Mouse (Mus musculus): ENCODE results near the gene Rnasel. TPM values are rescaled to one million over a fixed set of nuclear protein-coding genes. Genes with fewer than 3 reads are reported as not detected.
A peak's percentile ranks its signal among the peaks of the same experiment; 100 is the strongest.
"Not testable (repeated sequence)": the region's sequence is repeated elsewhere in the genome, so short reads cannot be mapped to it uniquely, and the experiment has no call there.

Rnasel gene
- total RNA-seq, 2 experiments from 2014 or later = 5.9 to 9.7 TPM

- DNase-seq = no peak
These were observed 11.8 kb upstream of the Rnasel start for GRCm38 (mm10) chr1:153737101-153738085.

GRCm38 (mm10) chr1:153739437-153740015 lies 9.7 kb upstream of the Rnasel start:
- no peak for DNase-seq

GRCm38 (mm10) chr1:153740145-153740544 lies 9.1 kb upstream of the Rnasel start, which contains the start of gene Rgs16:
Rgs16 (plus strand) TSS chr1:153740349.
- peak; percentile 88 for DNase-seq

GRCm38 (mm10) chr1:153740775-153741400 lies 8.3 kb upstream of the Rnasel start:
- DNase-seq = no peak

- DNase-seq = no peak
These were observed 7.5 kb upstream of the Rnasel start for GRCm38 (mm10) chr1:153741551-153742316.

- peak; percentile 89 for DNase-seq
These were observed 6.7 kb upstream of the Rnasel start for GRCm38 (mm10) chr1:153742374-153743155.

GRCm38 (mm10) chr1:153746119-153746670 lies 3.0 kb upstream of the Rnasel start:
- no peak for DNase-seq

- peak; percentile 77 for DNase-seq
These were observed 2.5 kb upstream of the Rnasel start for GRCm38 (mm10) chr1:153746728-153747127.

- DNase-seq = no peak
These were observed 1.2 kb upstream of the Rnasel start for GRCm38 (mm10) chr1:153747861-153748530.

- DNase-seq = peak; percentile 55
These were observed 677 bp upstream of the Rnasel start for GRCm38 (mm10) chr1:153748549-153748948.

- DNase-seq = no peak
These were observed 828 bp downstream of the Rnasel start for GRCm38 (mm10) chr1:153750054-153750453.

GRCm38 (mm10) chr1:153751763-153752301 lies 2.6 kb downstream of the Rnasel start:
- no peak for DNase-seq

GRCm38 (mm10) chr1:153752521-153752920 lies 3.3 kb downstream of the Rnasel start:
- DNase-seq = no peak

GRCm38 (mm10) chr1:153753725-153754464 lies 4.7 kb downstream of the Rnasel start:
- DNase-seq = no peak

GRCm38 (mm10) chr1:153764136-153764535 lies 14.9 kb downstream of the Rnasel start:
- DNase-seq = no peak

GRCm38 (mm10) chr1:153766298-153766697 lies 17.1 kb downstream of the Rnasel start:
- DNase-seq = no peak

GRCm38 (mm10) chr1:153767281-153767680 lies 18.1 kb downstream of the Rnasel start:
- DNase-seq = no peak

GRCm38 (mm10) chr1:153768465-153768864 lies 19.2 kb downstream of the Rnasel start:
- no peak for DNase-seq

- not testable (repeated sequence) for DNase-seq
These were observed 20.3 kb downstream of the Rnasel start for GRCm38 (mm10) chr1:153769571-153769970.

Measured in gastrocnemius, postnatal 10 days (tissue).